Mouse (Mus musculus) thymus, postnatal 36 days (tissue): ENCODE results near the gene Abcc10.

Experiments used
- DNase-seq, 2 experiments: peaks; one replicate each; pipeline ENCODE4 v3.0.0; 2022; ENCODE audit warnings: mixed read lengths in 2 of 2

Gene Abcc10

GRCm38 (mm10) chr17:46327906-46328534, at the start of gene Abcc10:
Gene Abcc10, minus strand, starts transcription at chr17:46328352.
- DNase-seq, result peak; percentile 99

- DNase-seq, result peak; percentile 17 to 19
Measured at GRCm38 (mm10) chr17:46371783-46372182, 43.6 kb upstream of the Abcc10 start.

DNA sequence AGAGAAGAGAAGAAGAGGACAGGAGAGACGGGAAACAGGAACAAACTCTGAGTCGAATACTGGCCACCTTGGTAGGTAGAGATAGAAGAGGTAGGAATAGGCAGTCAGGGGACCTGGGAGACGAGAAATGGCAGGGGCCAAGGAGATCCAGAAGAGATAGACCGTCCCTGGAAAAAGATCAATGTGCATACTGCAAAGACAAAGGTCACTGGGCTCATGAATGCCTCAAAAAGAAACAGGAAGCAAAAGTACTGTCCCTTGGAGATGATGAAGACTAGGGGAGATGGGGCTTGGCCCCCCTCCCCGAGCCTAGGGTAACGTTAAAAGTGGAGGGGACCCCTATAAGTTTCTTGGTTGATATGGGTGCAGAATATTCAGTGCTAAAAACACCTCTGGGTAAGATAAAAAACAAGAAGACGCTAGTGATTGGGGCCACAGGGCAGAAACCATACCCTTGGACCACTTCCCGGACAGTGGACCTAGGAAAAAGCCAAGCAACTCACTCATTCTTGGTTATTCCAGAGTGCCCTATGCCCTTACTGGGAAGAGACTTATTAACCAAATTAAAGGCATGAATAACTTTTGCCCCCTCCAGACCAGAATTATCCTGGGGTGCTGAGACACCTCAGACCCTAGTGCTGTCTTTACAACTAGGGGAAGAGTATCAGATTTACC, 23.0 kb upstream of the Abcc10 start:
- no peak for DNase-seq

DNA sequence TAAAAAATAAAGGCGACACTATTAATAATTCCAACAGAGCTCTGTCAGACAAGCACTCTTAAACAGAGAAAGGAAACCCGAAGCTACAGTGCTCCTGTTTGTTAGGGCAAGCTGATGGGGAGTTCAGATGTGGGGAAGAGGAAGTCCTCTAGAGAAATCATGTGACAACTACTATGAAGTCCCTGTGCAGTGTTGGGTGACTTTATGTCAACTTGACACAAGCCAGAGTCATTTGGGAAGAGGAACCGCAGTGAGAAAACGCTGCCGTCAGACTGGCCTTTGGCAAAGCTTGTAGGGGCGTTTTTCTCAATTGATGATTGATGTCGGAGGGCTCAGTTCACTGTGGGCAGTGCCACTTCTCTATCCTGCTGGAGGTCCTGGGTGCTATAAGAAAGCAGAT, 13.1 kb upstream of the Abcc10 start:
- DNase-seq, result no peak

- DNase-seq, result peak in 1 of 2 experiments; percentile 15
Measured at GRCm38 (mm10) chr17:46336475-46336874, 8.3 kb upstream of the Abcc10 start.

GRCm38 (mm10) chr17:46328723-46329122, 571 bp upstream of the Abcc10 start:
- no peak for DNase-seq

- no peak for DNase-seq
Measured at GRCm38 (mm10) chr17:46327413-46327905, 693 bp downstream of the Abcc10 start.

- DNase-seq, result no peak
Measured at GRCm38 (mm10) chr17:46322046-46322823, 5.9 kb downstream of the Abcc10 start.

DNA sequence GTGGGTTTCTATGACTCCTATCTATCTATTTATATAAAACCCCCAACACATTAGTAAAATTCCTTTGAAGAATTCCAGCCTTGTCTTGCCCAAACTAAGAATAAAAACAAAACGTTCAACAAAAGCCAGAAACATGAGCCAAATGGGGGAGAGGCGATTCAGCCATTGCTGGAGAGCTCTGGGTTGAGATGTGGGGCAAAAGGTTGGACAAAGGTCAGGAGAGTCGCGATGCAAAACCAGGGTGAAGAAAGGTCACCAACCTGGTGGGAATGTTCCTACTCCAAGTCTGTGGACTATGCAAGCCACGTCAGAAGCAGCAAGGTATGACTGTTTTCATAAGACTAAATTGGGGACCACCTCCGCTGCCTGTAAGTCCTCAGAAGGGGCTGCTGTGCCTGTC, 7.7 kb downstream of the Abcc10 start:
- DNase-seq, result no peak

DNA sequence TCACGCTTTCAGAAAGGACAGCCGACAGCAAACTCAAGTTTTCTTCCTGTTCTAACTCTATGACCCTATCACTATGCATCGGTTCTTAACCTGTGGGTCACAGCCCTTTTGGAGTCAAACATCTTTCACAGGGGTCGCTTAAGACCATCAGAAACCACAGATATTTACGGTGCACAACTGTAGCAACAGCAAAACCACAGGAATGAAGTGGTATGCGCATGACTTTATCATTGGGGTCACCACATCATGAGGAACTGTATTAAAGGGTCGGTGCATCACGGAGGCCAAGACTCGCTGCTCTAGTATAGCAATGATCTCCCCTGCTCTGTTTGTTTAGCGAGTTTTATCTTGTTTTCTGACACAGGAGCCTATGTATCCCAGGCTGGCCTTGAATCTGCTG, 12.3 kb downstream of the Abcc10 start:
- no peak for DNase-seq

DNA sequence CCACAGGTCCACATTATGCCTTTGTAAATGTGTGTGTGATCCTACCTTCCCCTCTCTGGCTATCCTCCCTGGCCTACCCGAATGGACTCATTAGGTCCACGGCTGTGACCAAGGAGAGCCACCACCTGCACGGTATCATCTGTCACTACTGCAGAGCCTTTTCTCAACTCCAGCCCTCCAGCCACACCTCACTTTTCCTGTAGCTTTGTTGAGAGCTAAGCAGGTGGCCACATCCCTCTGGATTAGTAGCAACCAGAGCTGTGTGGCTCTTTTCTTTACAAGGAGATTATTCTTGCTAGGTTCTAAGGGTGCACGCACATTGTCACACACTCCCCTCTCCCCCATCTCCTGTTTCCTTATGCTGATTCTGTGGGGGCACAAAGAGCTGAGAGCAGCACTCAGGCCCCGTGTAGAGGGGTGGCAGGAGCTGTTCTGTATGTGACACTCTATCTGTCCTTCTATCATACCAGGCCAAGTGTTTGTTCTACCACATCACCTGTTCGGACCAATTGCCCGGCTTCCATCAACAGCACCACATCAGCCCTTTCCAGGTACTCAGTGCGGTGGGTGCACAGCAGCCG, 14.9 kb downstream of the Abcc10 start:
- no peak for DNase-seq

DNA sequence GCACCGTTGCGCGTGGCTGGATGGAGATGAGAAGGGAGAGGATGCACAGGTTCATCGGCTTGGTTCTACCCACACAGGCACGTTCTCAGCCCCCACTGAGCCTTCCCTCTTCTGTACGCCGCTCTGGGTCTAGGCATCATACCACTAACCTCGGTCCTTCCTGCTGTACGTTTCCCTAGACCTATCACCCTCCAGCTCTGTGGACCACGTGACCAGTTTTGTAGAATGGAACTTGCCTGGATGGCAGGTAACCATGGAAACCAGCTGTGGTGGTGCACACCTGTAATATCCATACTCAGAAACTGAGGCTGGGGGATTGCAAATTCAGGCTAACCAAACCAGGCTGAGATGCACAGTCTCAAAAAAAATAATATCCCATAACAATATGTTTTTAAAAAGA, 17.6 kb downstream of the Abcc10 start:
- no peak for DNase-seq

GRCm38 (mm10) chr17:46309835-46310234, 18.3 kb downstream of the Abcc10 start:
- no peak for DNase-seq

DNA sequence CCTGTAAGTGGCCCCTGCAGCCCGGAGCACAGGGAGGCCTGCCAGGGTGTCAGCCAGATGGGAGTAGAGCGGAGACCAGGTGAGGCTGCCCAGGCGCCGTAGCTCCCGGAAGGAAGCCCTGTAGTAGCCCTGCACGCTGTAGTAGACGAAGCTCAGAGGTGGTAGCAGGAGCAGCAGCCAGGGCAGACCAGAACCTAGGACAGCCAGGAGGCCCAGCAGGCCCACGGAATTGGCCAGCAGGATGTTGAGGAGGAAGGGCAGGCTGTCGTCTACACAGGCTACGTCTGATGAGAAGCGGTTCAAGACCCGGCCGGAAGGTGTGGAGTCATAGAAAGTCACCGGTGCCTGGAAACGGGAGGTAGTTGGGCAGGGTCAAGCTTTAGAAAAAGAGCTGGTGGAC, 21.2 kb downstream of the Abcc10 start:
- no peak for DNase-seq

GRCm38 (mm10) chr17:46304184-46304583, 24.0 kb downstream of the Abcc10 start:
- DNase-seq, result no peak

- DNase-seq, result no peak
Measured at GRCm38 (mm10) chr17:46301892-46302291, 26.3 kb downstream of the Abcc10 start.

GRCm38 (mm10) chr17:46298220-46298913, 29.8 kb downstream of the Abcc10 start:
- peak; percentile 76 to 78 for DNase-seq

GRCm38 (mm10) chr17:46297364-46298219, 30.6 kb downstream of the Abcc10 start, which contains the start of gene Dlk2:
Gene Dlk2, plus strand, starts transcription at chr17:46297421.
- no peak for DNase-seq

DNA sequence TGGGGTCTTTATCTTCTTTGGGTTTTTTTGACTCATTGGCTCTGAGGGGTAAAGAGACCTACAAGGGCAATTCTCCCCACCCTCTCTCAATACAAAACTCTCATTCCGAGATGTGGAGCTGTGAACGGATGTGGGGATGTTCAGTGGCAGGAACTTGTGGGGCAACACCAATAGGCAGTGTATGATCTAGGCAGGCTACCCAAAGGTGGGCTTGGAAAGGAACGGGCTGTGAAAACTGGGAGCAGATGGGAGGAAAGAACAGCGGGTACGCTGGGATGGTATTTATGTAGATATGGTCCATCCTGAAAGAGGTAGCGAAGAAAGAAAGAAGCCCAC, 31.2 kb downstream of the Abcc10 start:
- DNase-seq, result no peak

- DNase-seq, result no peak
Measured at GRCm38 (mm10) chr17:46296601-46297000, 31.6 kb downstream of the Abcc10 start.

GRCm38 (mm10) chr17:46287678-46288095, 40.5 kb downstream of the Abcc10 start:
- peak in 1 of 2 experiments; percentile 47 for DNase-seq

DNA sequence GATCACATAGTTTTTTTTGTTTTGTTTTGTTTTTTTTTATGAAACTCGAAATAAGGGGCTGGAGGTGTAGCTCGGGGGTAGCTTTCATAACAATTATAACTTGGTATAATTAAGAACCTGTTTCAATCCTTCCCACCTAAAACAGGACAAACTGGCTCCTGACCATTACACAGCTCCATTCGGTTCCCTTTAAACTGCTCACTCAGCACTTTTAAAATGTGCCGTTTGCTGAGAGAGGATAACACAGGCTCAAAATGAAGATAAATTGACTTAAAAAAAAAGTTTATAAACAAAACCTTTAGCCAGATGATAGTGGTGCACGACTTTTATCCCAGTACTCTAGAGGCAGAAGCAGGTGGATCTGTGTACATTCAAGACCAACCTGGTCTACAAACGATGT, 42.7 kb downstream of the Abcc10 start:
- DNase-seq, result no peak
